Mouse (Mus musculus): ENCODE measurements around the gene Nova2.
A peak's percentile ranks its signal among the peaks of the same experiment; 100 is the strongest.

Nova2 gene

GRCm38 (mm10) chr7:18987747-18988146, 62.1 kb downstream of the Nova2 start:
- no peak for DNase-seq

DNA sequence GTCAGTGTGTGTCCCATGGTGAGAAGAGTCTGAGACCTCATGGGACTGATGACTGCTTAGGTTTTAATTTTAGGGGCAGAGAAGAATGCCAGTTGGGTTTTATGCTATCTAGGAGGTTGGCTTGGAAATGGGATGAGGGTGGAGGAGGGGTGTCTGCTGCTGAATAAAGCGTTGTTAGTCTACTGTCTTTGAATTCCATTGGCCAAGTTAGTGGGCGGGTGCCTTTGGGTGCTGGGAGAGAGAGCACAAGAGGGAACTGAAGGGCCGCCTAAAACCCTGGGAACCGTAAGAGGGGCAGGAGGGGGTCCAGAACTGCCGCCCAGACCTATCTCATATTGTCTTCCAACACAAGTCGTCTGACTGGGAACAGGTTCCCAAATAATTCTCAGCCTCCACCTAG, 63.1 kb downstream of the Nova2 start:
- no peak for DNase-seq

DNA sequence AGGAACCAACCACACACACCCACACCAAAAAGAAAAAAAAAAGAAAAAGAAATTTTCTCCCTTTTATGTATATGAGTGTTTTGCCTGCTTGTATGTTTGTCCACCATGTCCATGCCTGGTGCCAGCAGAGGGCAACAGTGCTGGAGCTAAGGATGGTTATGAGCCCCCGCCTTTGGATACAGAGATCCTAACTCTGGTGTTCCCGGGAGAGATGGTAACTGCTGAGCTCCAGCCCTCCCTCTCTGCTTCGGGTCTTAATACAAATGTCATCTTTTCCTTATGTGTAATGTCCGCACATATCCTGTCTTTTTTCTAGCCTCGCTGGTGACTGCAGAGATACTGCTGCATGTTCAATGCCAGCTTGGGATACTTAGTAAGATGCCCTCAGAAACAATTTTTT, 64.3 kb downstream of the Nova2 start:
- peak in 1 of 2 experiments; percentile 34 for DNase-seq

DNA sequence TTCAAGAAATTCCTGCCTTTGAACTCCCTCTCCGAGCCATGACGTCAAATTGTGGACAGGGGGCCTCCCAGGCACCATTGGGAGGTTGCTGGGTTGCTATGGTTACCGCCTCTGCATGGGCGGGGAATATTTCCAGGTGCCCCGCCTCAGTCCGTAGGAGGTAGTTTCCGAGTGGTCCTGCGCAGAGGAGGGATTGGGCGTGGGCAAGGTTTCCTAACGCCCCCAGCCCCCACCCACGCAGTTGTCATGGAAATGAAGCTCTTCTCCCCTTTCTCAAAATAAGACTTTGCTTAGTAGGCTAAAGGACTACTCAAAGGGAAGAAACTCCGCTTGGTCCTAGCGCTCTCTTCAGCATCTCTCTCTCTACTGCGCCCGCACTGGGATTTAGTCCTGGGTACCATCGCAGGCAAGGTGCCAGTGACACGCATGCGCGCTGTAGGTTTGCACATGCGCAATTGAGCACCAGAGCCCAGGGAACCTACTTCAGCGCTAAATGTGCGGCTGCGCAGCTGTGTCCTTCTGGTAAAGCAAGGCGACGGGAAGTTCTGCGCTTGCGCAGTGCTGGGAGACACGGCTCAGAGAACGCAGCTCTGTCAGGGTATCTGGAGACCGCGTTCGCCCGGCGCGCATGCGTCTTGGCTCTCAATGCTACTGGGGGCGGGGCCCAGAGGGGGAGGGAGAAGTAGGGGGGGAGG, 65.1 kb downstream of the Nova2 start, which contains the start of gene Mypop:
Gene Mypop, plus strand, starts transcription at position 645 of the 695 bp plus-strand sequence.
- peak; percentile 100 for DNase-seq

DNA sequence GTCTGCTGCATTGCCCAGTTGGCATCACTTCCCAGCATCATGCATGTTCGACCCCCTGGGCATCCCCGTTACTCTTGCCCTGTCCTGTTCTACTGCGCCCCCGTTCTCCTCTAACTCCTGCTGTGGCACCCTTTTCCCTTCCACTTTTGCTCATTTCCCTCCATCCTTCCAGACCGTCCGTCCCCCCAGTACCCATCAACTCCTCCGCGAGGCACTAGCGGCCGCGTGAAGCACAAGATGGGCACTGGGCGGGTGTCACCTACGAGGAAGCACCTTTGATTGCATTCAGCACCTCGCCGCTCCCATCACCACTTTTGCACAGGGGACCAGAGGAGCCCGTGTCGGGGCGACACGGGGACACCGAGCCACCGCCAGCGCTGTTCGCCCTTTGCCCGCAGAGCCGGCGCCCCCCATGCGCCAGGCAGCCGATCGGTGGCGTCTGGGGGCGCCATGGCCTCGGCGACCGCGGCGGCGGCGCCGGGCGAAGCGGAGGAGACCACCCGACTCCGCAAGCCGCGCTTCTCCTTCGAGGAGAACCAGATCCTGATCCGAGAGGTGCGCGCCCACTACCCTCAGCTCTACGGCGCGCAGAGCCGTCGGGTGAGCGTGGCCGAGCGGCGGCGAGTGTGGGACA, 66.1 kb downstream of the Nova2 start:
- peak in 1 of 2 experiments; percentile 22 for DNase-seq

DNA sequence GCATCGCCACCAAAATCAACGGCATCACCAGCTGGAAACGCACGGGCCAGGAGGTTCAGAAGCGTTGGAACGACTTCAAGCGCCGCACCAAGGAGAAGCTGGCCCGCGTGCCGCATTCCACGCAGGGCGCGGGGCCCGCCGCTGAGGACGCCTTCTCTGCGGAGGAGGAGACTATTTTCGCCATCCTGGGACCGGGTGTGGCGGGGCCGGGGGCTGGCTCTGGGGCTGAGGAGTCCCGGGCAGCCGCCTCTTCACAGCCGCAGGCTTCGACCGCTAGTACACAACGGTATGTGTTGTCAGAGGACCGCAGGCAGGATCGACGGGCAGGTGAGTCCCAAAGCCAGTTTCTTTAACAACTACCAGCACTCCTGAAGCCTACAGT, 66.6 kb downstream of the Nova2 start:
- DNase-seq: peak in 1 of 2 experiments; percentile 44

- DNase-seq: no peak
Observed at GRCm38 (mm10) chr7:18993036-18993435, 67.3 kb downstream of the Nova2 start.

DNA sequence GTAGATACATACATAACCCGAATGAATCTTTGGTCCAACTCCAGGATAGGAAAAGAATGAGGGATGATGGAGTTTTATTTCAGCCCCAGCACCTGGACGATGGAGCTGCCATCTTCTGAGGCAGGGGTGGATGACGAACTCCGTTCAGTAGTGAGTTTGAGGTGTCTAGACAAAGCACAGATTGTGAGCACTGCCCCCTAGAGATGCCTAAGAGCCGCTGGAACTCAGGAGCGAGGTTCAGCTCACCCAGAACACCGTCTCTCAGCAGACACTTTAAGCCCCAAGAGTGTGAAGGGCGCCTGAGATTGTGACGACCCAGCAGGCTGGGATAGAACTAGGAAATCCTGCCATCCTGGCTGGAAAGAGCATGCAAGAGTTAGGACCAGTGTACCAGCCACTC, 73.1 kb downstream of the Nova2 start:
- DNase-seq: no peak

DNA sequence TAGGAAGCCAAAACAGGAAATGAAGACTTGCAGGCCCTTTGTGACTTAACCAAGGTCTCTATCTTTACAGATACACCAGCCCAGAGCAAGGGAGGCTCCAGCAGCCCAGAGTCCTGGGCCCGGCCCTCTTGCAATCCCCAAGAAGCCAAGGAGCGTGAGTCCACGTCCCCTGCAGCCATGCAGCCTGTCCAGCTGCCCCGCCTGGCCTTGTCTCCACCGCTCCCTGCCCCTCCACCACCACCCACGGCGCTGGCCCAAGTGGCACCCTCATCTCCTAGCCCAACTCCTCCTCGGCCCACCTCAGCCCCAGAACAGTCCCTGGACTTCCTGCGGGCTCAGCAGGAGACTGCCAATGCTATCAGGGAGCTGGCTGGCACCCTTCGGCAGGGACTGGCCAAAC, 74.7 kb downstream of the Nova2 start:
- no peak for DNase-seq

GRCm38 (mm10) chr7:19001066-19001806, 75.5 kb downstream of the Nova2 start:
- DNase-seq: peak; percentile 77 to 84

DNA sequence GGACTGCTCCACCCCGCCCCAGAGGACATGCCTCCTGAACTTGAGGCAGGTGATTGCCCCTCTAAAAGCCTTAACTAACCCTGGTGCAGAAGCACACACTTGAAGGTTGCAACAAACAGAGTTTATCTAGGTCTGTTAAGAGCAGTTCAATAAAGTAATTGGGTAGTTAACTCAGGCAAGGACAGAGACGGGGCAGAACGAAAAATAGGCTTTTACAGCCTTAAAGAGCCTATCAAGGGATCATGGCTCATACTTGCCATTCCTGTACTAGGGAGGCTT, 76.1 kb downstream of the Nova2 start:
- no peak for DNase-seq

DNA sequence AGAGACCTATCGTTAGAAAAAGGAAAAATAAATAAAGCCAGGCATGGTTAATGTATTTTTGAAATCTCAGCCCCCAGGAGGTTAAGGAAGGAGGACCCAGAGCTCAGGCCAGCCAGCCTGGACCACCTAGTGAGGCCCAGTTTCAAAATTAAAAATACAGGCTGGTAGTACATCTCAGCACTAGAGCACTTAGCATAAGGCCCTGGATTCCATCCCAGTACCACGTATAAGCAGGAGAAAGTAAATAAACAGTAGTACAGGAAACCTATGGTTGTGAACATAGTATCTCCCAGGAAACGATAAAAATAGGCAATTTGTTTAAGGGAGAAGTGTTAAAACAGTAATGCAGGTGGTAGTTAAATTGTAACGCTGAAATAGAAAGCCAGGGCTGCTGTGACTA, 76.4 kb downstream of the Nova2 start:
- no peak for DNase-seq

DNA sequence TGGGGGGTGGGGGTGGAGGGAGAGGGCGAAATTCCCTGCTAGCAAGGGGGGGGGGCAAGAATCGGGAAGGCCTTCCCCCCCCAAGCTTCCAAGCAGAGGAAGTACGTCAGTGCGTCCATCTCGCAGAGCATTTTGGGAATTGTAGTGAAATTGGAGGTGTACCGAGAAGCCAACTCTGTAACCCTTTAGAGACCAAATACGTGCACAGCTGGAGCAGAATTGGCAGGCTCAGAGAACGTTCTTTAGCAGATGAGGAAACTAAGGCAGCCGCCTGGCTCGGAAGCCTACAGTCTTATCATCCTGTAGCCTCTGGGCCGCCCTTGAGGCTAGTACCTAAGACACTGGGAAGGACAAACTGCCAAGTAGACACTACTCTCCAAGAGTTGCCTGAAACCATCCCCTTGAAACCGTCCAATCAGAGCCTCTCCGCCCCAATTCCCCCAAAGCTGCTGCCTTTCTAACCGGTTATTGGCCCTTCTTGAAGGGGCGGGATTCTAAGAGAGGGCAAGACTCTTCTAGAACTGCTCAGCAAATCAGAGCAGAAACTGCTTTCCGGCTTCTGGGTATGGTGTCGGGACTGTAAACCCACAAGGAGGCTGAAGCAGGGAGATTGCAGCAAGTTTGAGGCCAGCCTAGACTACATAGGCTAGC, 77.3 kb downstream of the Nova2 start:
- DNase-seq: peak; percentile 82 to 92

DNA sequence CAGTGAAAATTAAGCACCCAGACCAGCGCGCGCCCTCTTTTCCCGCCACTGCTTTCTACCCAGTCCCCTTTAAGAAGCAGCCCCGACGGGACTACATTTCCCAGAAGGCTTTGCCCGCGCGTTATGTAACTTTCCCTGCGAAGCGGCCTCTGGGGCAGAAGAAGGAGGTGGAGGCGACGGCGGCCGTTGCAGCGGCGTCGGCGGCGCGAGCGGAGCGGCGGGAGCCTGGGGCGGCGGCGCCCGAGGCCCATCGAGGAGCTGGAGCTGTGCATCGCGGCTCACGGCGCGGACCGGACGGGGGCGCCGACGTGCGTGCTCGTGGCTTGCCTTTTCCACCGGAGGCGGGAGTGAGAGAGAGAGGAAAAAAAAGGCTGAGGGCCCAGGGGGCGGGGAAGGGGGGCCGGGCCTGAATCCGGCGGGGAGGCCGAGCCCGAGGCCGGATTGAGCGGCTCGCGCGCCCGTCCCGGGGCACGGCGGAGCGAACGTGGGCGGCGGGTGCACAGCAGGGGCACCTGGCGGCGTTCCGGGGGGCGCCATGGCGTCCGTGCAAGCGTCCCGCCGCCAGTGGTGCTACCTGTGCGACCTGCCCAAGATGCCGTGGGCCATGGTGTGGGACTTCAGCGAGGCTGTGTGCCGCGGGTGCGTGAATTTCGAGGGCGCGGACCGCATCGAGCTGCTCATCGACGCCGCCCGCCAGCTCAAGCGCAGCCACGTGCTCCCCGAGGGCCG, 78.4 kb downstream of the Nova2 start, which contains the start of gene Irf2bp1:
Gene Irf2bp1, plus strand, starts transcription at position 143 of the 729 bp plus-strand sequence.
- DNase-seq: peak; percentile 96

DNA sequence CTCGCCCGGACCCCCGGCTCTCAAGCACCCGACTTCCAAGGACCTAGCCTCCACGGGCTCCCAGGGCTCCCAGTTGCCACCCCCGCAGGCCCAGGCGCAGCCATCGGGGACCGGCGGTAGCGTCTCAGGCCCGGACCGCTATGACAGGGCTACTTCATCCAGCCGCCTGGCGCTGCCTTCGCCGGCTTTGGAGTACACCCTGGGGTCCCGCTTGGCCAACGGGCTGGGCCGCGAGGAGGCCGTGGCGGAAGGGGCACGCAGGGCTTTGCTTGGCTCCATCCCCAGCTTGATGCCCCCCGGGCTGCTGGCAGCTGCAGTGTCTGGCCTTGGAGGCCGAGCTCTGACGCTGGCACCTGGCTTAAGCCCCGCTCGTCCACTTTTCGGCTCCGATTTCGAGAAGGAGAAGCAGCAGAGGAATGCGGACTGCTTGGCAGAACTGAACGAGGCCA, 79.0 kb downstream of the Nova2 start:
- DNase-seq: peak in 1 of 2 experiments; percentile 39

DNA sequence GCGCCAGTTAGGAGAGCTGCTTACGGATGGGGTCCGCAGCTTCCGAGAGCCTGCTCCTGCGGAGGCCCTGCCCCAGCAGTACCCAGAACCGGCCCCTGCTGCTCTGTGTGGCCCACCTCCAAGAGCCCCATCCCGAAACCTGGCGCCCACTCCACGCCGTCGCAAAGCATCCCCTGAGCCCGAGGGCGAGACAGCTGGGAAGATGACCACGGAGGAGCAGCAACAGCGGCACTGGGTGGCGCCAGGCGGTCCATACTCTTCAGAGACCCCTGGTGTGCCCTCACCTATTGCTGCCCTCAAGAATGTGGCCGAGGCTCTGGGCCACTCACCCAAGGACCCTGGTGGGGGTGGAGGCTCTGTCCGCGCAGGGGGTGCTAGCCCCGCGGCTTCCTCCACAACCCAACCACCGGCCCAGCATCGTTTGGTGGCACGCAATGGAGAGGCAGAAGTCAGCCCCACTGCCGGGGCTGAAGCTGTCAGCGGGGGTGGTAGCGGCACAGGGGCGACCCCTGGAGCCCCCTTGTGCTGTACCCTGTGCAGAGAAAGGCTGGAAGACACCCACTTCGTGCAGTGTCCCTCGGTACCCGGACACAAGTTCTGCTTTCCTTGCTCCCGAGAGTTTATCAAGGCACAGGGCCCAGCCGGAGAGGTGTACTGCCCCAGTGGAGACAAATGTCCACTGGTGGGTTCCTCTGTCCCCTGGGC, 79.9 kb downstream of the Nova2 start:
- DNase-seq: peak in 1 of 2 experiments; percentile 12

- peak; percentile 88 to 90 for DNase-seq
Observed at GRCm38 (mm10) chr7:19006476-19006875, 80.8 kb downstream of the Nova2 start.

DNA sequence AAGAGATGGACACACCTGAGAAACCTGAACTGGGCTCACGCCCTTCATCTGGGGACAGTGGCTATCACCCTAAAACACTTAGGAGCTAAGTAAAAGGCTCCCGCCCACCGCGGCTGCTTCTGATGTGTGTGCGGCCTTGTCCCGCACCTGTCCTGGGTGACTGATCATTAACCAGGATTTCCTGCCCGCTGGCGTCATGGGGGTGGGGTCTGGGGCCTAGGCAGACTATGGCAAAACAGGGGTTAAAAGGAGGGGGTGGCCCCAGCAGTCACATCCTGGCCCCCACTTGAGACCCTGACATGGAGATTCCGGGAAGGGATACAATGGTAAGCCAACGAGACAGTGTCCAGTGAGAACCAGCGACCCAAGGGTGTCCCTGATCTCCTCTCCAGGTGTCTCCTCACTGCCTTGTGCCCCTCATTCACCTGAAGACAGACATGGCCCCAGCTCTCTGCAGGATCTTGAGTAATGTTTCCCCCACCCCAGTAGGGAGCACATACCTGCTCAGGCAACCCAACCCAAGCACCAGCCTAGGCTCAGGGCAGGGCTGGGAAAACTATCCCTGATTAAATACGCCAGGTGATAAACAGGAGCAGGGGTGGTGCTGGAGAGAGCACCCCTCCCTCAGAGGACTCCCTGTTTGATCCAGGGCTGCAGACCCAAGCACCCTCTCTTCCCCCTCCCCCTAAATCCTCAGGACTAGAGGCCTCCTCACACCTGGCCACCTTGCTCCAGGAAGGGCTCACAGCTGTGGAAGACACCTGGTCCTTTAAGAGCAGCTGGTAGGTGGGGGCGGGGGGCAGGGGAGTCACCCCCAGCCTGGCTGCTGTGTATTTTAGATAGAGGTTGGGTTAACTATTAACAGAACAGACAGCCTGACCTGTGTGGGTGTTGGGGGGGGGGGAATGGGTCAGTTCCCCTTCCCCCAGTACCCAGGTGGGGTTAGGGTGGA, 81.6 kb downstream of the Nova2 start:
- peak in 1 of 2 experiments; percentile 51 for DNase-seq

DNA sequence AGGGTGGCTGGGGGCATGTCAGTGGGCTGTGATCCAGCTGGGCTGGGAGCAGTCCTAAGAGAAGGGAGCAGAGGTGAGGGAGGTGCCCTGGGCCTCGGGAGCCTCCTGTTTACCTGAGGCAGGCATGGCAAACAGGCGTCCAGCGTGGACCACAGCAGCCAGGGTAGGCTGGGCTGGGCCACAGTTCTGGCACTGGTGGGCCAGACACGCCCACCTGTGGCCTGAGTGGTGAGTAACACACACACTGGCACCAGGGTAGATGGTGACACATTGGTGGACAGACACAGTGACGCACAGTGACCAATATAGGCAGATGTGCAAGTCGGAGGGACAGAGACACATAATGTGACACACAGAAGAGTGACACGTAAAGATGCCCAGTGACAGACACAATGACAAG, 84.9 kb downstream of the Nova2 start:
- no peak for DNase-seq

DNA sequence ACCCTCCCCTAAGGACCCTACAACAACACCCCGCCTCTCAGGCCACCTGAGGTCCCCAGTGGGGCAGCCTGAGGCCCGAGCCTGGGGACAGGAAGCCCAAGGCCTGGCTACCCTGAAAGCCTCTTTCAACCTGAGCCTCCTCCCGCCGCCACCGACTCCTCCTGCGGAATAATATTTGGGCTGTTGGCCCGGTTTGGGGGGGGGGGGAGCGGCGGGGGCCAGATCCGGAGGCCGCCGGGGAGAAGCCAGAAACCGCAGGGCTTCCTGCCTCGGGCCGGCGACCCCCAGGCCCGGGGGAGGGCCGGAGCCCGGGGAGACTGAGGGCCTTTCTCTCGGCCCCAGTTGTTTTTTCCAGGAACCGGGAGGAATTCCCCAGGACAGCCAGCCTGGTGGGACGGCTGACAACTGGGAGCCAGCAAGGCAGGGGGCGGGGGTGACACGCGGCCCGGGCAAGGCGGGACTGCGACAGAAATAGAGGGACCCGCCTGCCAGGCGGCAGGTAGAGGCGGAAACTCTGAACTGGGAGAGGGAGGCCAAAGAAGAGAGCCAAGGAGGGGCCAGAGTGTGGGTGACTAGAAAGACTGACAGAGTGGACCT, 86.4 kb downstream of the Nova2 start:
- DNase-seq: peak in 1 of 2 experiments; percentile 62
